Mouse (Mus musculus) midbrain, embryonic 10.5 days (tissue): ENCODE measurements around the gene Pfn3. TPM values are rescaled to one million over a fixed set of nuclear protein-coding genes. Genes with fewer than 3 reads are reported as not detected.

Experiments used
- DNase-seq: peaks from one replicate; pipeline ENCODE4 v3.0.0-alpha.2; 2017; ENCODE audit warnings: low spot score
- H3K27ac ChIP-seq: fragments of 300-500 bp; sonication (generic); replicated peaks from 2 replicates; pipeline ENCODE4 v1.5.1; 2016; ENCODE audit warnings: mild to moderate bottlenecking
- H3K27me3 ChIP-seq: fragments of 300-500 bp; sonication (generic); 2 replicates; pipeline ENCODE4 v1.6.1; 2016; ENCODE audit warnings: low read depth, mild to moderate bottlenecking; ENCODE audit not compliant: poor library complexity, severe bottlenecking
- H3K36me3 ChIP-seq: fragments of 300-500 bp; sonication (generic); 2 replicates; pipeline ENCODE4 v1.6.1; 2016; ENCODE audit warnings: mild to moderate bottlenecking, moderate library complexity
- H3K4me1 ChIP-seq: fragments of 300-500 bp; sonication (generic); 2 replicates; pipeline ENCODE4 v1.6.1; 2016
- H3K4me3 ChIP-seq: fragments of 300-500 bp; sonication (generic); 2 replicates; pipeline ENCODE4 v1.5.1; 2016; ENCODE audit warnings: mild to moderate bottlenecking, moderate library complexity
- H3K9me3 ChIP-seq: fragments of 300-500 bp; sonication (generic); replicated peaks from 2 replicates; pipeline ENCODE4 v1.6.1; 2016; ENCODE audit warnings: mild to moderate bottlenecking
- WGBS: fragments of 180-500 bp; shearing (Covaris S2); methylation state at CpG from one replicate; pipeline ENCODE4 v1.1.7; 2016; 5-methylcytosine and 5-hydroxymethylcytosine counted together
- microRNA-seq: library from miRNA; unstranded; fragments of <30 nt; microRNA quantifications from one replicate; pipeline ENCODE4, GENCODE M21; 2017
- polyA plus RNA-seq: library from polyadenylated mRNA; unstranded; fragments of >200 nt; fragmentation: Nextera tagmentation; extraction: Ambion mirVana; gene quantifications from 2 replicates; pipeline ENCODE4 v1.2.1, GENCODE M21; 2016

Gene Pfn3
- polyA plus RNA-seq, 1 experiment from 2014 or later: not detected

- Histone ChIP-seq H3K4me1 (no peaks in the 10 kb centered on the region), H3K36me3 (no peaks in the 10 kb centered on the region), H3K9me3 (no peaks in the 10 kb centered on the region), H3K27ac (no peak overlapping the region), H3K27me3 (peaks cover 21% of the 10 kb centered on the region), H3K4me3 (no peak overlapping the region)
- DNase-seq: no peak
- WGBS: 79% methylated on average over 8 of the region's 8 CpGs
These were observed 43.9 kb downstream of the Pfn3 start for GRCm38 (mm10) chr13:55371007-55371681.

- Histone ChIP-seq H3K27ac (no peak overlapping the region; the same call in 1 of the 2 replicates), H3K36me3 (no peaks in the 10 kb centered on the region), H3K9me3 (no peaks in the 10 kb centered on the region), H3K4me3 (no peak overlapping the region), H3K27me3 (peaks cover 18% of the 10 kb centered on the region), H3K4me1 (no peaks in the 10 kb centered on the region)
- 62% methylated on average over 3 of the region's 3 CpGs for WGBS
- no peak for DNase-seq
These were observed 44.8 kb downstream of the Pfn3 start for GRCm38 (mm10) chr13:55370234-55370633.

- Histone ChIP-seq H3K36me3 (no peaks in the 10 kb centered on the region), H3K27me3 (peaks cover 16% of the 10 kb centered on the region), H3K27ac (no peak within 1 kb of the TSS; the same call in 1 of the 2 replicates), H3K4me1 (no peaks in the 10 kb centered on the region), H3K9me3 (no peaks in the 10 kb centered on the region), H3K4me3 (no peak within 1 kb of the TSS)
- DNase-seq: no peak
- 61% methylated on average over 13 of the region's 13 CpGs for WGBS
These were observed 45.4 kb downstream of the Pfn3 start, which contains the start of gene Rgs14 for GRCm38 (mm10) chr13:55369531-55370114. Gene Rgs14 (plus strand): TSS chr13:55369732.

GRCm38 (mm10) chr13:55368401-55368800, 46.6 kb downstream of the Pfn3 start:
- no peak overlapping the region for H3K27ac ChIP-seq
- WGBS: 79% methylated on average over 7 of the region's 7 CpGs
- no peaks in the 10 kb centered on the region for H3K36me3 ChIP-seq
- H3K4me3 ChIP-seq: no peak overlapping the region
- H3K27me3 ChIP-seq: peaks cover 11% of the 10 kb centered on the region
- no peak for DNase-seq
- no peaks in the 10 kb centered on the region for H3K4me1 ChIP-seq
- no peaks in the 10 kb centered on the region for H3K9me3 ChIP-seq

Small RNAs within 50 kb of the gene (microRNA-seq; reads per million reads assigned to microRNA genes)
- not detected for gene Mir6943

Other genes with a start within 250 kb of the Pfn3 start
- 70.7 and 72.9 TPM in 2 replicates for gene Nsd1, start 205.4 kb downstream of the Pfn3 start, polyA plus RNA-seq
- gene Prelid1, start 94.7 kb downstream of the Pfn3 start, polyA plus RNA-seq: 494 and 539 TPM in 2 replicates
- gene Rab24, start 93.3 kb downstream of the Pfn3 start, polyA plus RNA-seq: 72.7 and 82.3 TPM in 2 replicates
- 24.2 and 28.1 TPM in 2 replicates for gene Mxd3, start 85.4 kb downstream of the Pfn3 start, polyA plus RNA-seq
- gene Lman2, start 52.4 kb downstream of the Pfn3 start, polyA plus RNA-seq: 105 and 107 TPM in 2 replicates
- 0.41 and 0.52 TPM in 2 replicates for gene Rgs14, start 45.5 kb downstream of the Pfn3 start, polyA plus RNA-seq
- not detected in 2 replicates for gene Slc34a1, start 17.0 kb downstream of the Pfn3 start, polyA plus RNA-seq
- gene F12, start 11.6 kb upstream of the Pfn3 start, polyA plus RNA-seq: 0.14 TPM in 1 of 2 replicates, not detected in the other
- gene Grk6, start 29.8 kb upstream of the Pfn3 start, polyA plus RNA-seq: 41.8 and 51.4 TPM in 2 replicates
- 0.69 and 0.87 TPM in 2 replicates for gene Prr7, start 49.0 kb upstream of the Pfn3 start, polyA plus RNA-seq
- gene Dbn1, start 72.9 kb upstream of the Pfn3 start, polyA plus RNA-seq: 381 and 466 TPM in 2 replicates
- gene Pdlim7, start 98.4 kb upstream of the Pfn3 start, polyA plus RNA-seq: 191 and 195 TPM in 2 replicates
- 3.1 and 3.6 TPM in 2 replicates for gene Dok3, start 114.1 kb upstream of the Pfn3 start, polyA plus RNA-seq
- 86.3 and 92.0 TPM in 2 replicates for gene Ddx41, start 121.4 kb upstream of the Pfn3 start, polyA plus RNA-seq
- 56.7 and 63.1 TPM in 2 replicates for gene Fam193b, start 155.9 kb upstream of the Pfn3 start, polyA plus RNA-seq
- gene Tmed9, start 158.5 kb upstream of the Pfn3 start, polyA plus RNA-seq: 114 and 126 TPM in 2 replicates
- gene B4galt7, start 184.7 kb upstream of the Pfn3 start, polyA plus RNA-seq: 30.5 and 37.6 TPM in 2 replicates
- gene Caml, start 207.8 kb upstream of the Pfn3 start, polyA plus RNA-seq: 59.1 and 60.8 TPM in 2 replicates
- gene Ddx46, start 219.8 kb upstream of the Pfn3 start, polyA plus RNA-seq: 37.3 and 41.4 TPM in 2 replicates